Mouse (Mus musculus) duodenum, adult 2 months (tissue): ENCODE results near the gene Ptges. TPM values are rescaled to one million over a fixed set of nuclear protein-coding genes. Genes with fewer than 3 reads are reported as not detected.

ENCODE experiments used
- polyA plus RNA-seq: library from polyadenylated mRNA; depleted of rRNA; stranded (reverse); fragments of >200 nt; gene quantifications from 2 replicates; pipeline ENCODE4 v1.2.3, GENCODE M21; 2012; ENCODE audit warnings: low replicate concordance; rRNA removed

The Ptges gene
- 12.7 and 14.5 TPM in 2 replicates for polyA plus RNA-seq

DNA sequence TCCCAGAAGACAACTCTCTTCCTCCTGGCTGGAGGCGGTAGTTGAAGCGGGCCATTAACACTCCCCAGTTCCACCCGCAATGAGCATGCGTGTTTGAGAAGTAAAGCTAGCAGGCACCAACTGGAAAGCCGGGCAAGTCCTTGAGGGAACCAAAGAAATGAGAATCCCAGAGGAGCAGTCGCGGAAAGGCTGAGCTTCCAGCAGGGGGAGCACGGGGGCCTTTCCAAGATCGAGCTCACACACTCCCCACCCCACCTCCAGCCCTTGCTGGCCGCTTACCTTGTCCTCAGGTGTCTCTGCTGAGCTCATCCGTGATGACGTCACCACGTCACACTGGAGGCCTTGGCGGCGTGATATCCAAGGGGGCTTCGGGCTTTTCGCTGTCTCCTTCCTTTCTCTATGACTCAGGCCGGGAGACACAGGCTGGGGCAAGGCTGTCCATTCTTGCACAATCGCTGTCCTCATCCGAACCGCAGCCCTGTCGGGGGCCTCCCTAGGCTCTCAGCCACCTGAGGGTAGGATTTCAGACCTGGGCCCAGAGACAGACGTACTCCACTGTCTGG, at the start of gene Ptges:
Gene Ptges, minus strand, starts transcription at position 381 of the 563 bp plus-strand sequence.

GRCm38 (mm10) chr2:30967352-30968327, 38.0 kb upstream of the Ptges start, which contains the start of gene Tor1a:
Tor1a (minus strand) TSS chr2:30967933.

DNA sequence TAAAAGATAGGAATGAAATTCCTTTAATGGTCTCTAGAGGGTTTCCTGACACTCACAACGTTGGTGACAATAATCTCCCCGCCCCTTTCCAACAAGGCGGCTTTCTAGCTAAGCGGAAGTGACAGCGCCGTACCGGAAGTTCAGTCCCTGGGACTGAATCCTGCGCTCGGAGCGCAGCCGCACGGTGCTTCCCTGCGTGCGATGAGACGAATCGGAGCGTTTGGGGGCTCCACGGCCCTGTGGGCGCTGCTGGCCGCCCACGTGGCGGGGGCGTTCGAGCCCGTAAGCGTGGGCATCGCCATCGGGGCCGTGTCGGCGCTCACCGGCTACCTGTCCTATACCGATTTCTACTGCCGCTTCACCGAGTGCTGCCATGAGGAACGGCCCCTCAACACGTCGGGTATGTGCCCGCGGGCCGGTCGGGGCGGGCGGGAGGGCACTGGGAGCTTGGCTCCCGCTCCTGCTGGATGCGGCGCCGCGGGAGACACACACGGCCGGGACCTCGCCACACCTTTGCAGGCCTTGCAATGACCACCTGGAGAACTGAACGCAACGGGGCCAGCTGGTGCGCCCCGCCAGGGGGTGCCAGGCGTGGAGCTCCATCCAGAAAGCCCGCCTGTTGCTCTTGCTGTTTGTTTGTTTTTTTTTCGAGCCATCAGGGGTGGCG, 23.3 kb upstream of the Ptges start, which contains the start of gene Tor1b:
Gene Tor1b, plus strand, starts transcription at position 136 of the 667 bp plus-strand sequence.

Other genes with a start within 250 kb of the Ptges start
- 0.64 and 3.4 TPM in 2 replicates for gene 1700001O22Rik, start 126.2 kb downstream of the Ptges start, polyA plus RNA-seq
- gene Ntmt1, start 122.0 kb downstream of the Ptges start, polyA plus RNA-seq, result 21.2 and 24.8 TPM in 2 replicates
- gene Asb6, start 99.5 kb downstream of the Ptges start, polyA plus RNA-seq, result 25.1 and 27.8 TPM in 2 replicates
- 3.2 and 4.0 TPM in 2 replicates for gene Prrx2, start 94.9 kb downstream of the Ptges start, polyA plus RNA-seq
- 12.3 and 19.9 TPM in 2 replicates for gene Tor1b, start 23.1 kb upstream of the Ptges start, polyA plus RNA-seq
- gene Tor1a, start 38.1 kb upstream of the Ptges start, polyA plus RNA-seq, result 66.2 and 88.2 TPM in 2 replicates
- gene BC005624, start 52.3 kb upstream of the Ptges start, polyA plus RNA-seq, result 4.2 and 6.4 TPM in 2 replicates
- 5.2 and 11.9 TPM in 2 replicates for gene Usp20, start 52.4 kb upstream of the Ptges start, polyA plus RNA-seq
- gene Fnbp1, start 212.1 kb upstream of the Ptges start, polyA plus RNA-seq, result 21.3 and 28.8 TPM in 2 replicates
- 19.3 and 26.8 TPM in 2 replicates for gene Gpr107, start 222.5 kb upstream of the Ptges start, polyA plus RNA-seq